Mouse (Mus musculus) forebrain, embryonic 10.5 days (tissue): ENCODE measurements around the gene Fkbp7. TPM values are rescaled to one million over a fixed set of nuclear protein-coding genes. Genes with fewer than 3 reads are reported as not detected.
"Not testable (repeated sequence)": the region's sequence is repeated elsewhere in the genome, so short reads cannot be mapped to it uniquely, and the experiment has no call there.

Experiments
- DNase-seq: peaks from one replicate; pipeline ENCODE4 v3.0.0-alpha.2; 2017; ENCODE audit warnings: low spot score; ENCODE audit errors: extremely low spot score
- H3K27ac ChIP-seq: fragments of 300-500 bp; sonication (generic); 2 replicates; pipeline ENCODE4 v1.5.1; 2016; ENCODE audit warnings: mild to moderate bottlenecking
- H3K27me3 ChIP-seq: fragments of 300-500 bp; sonication (generic); 2 replicates; pipeline ENCODE4 v1.6.1; 2016; ENCODE audit warnings: mild to moderate bottlenecking; ENCODE audit not compliant: poor library complexity, severe bottlenecking
- H3K36me3 ChIP-seq: fragments of 300-500 bp; sonication (generic); replicated peaks from 2 replicates; pipeline ENCODE4 v1.6.1; 2016; ENCODE audit warnings: mild to moderate bottlenecking, moderate library complexity
- H3K4me1 ChIP-seq: fragments of 300-500 bp; sonication (generic); 2 replicates; pipeline ENCODE4 v1.6.1; 2016
- H3K4me3 ChIP-seq: fragments of 300-500 bp; sonication (generic); 2 replicates; pipeline ENCODE4 v1.5.1; 2016; ENCODE audit warnings: mild to moderate bottlenecking, moderate library complexity
- H3K9me3 ChIP-seq: fragments of 300-500 bp; sonication (generic); 2 replicates; pipeline ENCODE4 v1.6.1; 2016; ENCODE audit warnings: mild to moderate bottlenecking, moderate library complexity
- WGBS: fragments of 180-500 bp; shearing (Covaris S2); methylation state at CpG from one replicate; pipeline ENCODE4 v1.1.7; 2016; 5-methylcytosine and 5-hydroxymethylcytosine counted together
- polyA plus RNA-seq: library from polyadenylated mRNA; unstranded; fragments of >200 nt; fragmentation: Nextera tagmentation; extraction: Ambion mirVana; gene quantifications from 2 replicates; pipeline ENCODE4 v1.2.1, GENCODE M21; 2016

Fkbp7 gene
- polyA plus RNA-seq, 1 experiment from 2014 or later = 12.2 TPM

DNA sequence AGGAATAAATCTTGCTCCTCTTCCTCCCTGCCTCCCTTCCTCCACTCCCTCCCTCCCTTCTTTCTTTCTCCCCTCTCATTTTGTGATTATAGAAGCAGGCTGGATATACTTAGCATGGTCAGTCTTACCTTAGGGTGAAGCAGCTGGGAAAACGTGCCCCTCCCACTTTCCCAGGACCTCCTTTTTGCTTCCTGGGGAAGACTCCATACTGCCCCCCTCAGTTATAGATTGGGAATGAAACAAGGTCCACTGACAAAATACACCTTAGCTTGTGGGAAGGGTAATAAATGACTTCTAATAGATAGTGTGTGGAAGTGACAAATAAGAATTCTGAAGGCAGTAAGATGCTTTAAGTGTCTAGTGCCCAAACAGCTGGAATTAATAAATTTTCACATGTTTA is 16.9 kb downstream of the Fkbp7 start:
- H3K4me3 ChIP-seq = no peak overlapping the region
- no peak for DNase-seq
- 25% methylated on average over 1 of the region's 1 CpGs for WGBS
- H3K27ac ChIP-seq = no peak overlapping the region
- H3K36me3 ChIP-seq = no peaks in the 10 kb centered on the region
- H3K4me1 ChIP-seq = peaks cover 6% of the 10 kb centered on the region; the same call in 1 of the 2 replicates
- no peaks in the 10 kb centered on the region for H3K27me3 ChIP-seq
- no peaks in the 10 kb centered on the region for H3K9me3 ChIP-seq

DNA sequence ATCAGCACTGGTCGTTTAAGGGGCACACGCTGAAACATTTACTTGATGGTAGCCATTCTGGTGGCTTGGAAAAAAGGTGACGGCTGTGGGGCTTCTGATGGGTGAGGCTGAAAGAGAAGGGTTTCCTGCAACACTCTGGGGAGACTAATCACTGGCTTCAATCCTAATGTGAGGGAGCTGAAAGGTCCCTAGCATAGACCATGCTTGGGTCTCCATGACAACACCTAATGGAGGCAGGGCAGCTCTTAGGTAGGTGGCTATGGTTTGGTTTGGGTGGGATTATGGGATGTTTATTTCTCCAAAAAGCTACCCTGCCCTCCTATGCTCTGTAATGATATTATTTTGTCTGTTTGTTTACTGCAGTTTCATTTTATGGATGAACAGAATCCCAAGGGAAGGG is 17.5 kb downstream of the Fkbp7 start:
- DNase-seq = no peak
- 79% methylated on average over 3 of the region's 3 CpGs for whole genome bisulfite sequencing
- Histone ChIP-seq H3K27ac (no peak overlapping the region), H3K4me3 (no peak overlapping the region), H3K27me3 (no peaks in the 10 kb centered on the region), H3K9me3 (no peaks in the 10 kb centered on the region), H3K4me1 (peaks cover 6% of the 10 kb centered on the region; the same call in 1 of the 2 replicates), H3K36me3 (no peaks in the 10 kb centered on the region)

DNA sequence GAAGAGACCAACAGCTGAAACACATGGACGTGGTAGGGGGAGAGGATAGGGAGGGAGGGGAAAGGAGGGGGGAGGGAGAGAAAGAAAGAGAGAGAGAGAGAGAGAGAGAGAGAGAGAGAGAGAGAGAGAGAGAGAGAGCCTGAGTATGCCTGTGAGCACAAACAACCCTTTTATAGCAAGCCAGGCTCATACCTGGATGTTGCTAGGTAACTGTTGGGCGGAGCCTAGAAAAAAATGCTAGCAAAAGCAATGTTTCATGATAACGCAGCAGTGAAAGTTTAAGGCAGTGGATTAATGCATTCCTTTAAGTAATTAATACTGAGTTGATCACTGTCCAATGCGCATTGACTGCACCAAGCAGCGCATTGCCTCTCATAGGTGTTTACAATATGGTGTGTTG is 18.3 kb downstream of the Fkbp7 start:
- no peaks in the 10 kb centered on the region for H3K36me3 ChIP-seq
- H3K4me3 ChIP-seq = no peak overlapping the region
- no peak overlapping the region for H3K27ac ChIP-seq
- 83% methylated on average over 5 of the region's 5 CpGs for WGBS
- no peaks in the 10 kb centered on the region for H3K9me3 ChIP-seq
- no peaks in the 10 kb centered on the region for H3K27me3 ChIP-seq
- peaks cover 6% of the 10 kb centered on the region; the same call in 1 of the 2 replicates for H3K4me1 ChIP-seq
- no peak for DNase-seq

GRCm38 (mm10) chr2:76653070-76653469 is 19.8 kb downstream of the Fkbp7 start:
- no peak for DNase-seq
- H3K4me3 ChIP-seq = no peak overlapping the region
- peaks cover 15% of the 10 kb centered on the region for H3K4me1 ChIP-seq
- H3K27ac ChIP-seq = no peak overlapping the region
- H3K27me3 ChIP-seq = no peaks in the 10 kb centered on the region
- 94% methylated on average over 4 of the region's 4 CpGs for WGBS
- no peaks in the 10 kb centered on the region for H3K36me3 ChIP-seq
- H3K9me3 ChIP-seq = no peaks in the 10 kb centered on the region

- no peak for DNase-seq
- no peaks in the 10 kb centered on the region for H3K9me3 ChIP-seq
- peak overlapping the region; percentile 77 for H3K4me3 ChIP-seq
- no peaks in the 10 kb centered on the region for H3K27me3 ChIP-seq
- H3K36me3 ChIP-seq = peaks cover 13% of the 10 kb centered on the region
- peaks cover 22% of the 10 kb centered on the region for H3K4me1 ChIP-seq
- WGBS = 30% methylated on average over 13 of the region's 13 CpGs
- H3K27ac ChIP-seq = peak overlapping the region; percentile 95
Observed at GRCm38 (mm10) chr2:76648666-76649141, 24.2 kb downstream of the Fkbp7 start.

- Histone ChIP-seq H3K4me3 (peak within 1 kb of the TSS; percentile 77), H3K27me3 (no peaks in the 10 kb centered on the region), H3K36me3 (peaks cover 18% of the 10 kb centered on the region), H3K4me1 (peaks cover 22% of the 10 kb centered on the region), H3K27ac (peak within 1 kb of the TSS; percentile 95), H3K9me3 (no peaks in the 10 kb centered on the region)
- under 1% methylated on average over 41 of the region's 42 CpGs for whole genome bisulfite sequencing
- DNase-seq = peak; percentile 99
Observed at GRCm38 (mm10) chr2:76647883-76648570, 24.9 kb downstream of the Fkbp7 start, which contains the start of the genes Prkra and Pjvk. Gene Prkra (minus strand): TSS chr2:76648015. Gene Pjvk (plus strand): TSS chr2:76648476.

DNA sequence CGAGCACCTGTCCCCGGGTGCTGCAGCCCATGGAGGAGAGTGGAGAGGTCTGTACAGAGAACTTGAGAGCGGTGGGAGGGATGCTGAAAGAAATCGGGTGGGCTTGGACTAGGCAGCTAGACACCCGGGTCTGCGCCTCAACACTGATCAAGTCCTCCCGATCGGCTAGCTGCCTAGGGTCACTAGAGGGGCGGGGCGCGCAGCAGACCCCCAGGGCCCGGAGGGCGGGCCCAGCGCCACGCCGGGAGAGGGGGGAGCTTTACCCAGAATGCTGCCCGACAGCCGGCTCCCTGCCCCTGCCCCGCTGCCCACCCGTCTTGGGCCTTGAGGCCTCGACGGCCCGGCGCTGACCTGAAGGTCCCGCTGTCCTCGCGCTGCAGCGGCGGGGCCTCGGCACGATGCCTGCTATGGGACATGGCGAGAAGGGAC is 25.5 kb downstream of the Fkbp7 start:
- 1% methylated on average over 32 of the region's 32 CpGs for WGBS
- H3K4me1 ChIP-seq = peaks cover 22% of the 10 kb centered on the region
- DNase-seq = no peak

DNA sequence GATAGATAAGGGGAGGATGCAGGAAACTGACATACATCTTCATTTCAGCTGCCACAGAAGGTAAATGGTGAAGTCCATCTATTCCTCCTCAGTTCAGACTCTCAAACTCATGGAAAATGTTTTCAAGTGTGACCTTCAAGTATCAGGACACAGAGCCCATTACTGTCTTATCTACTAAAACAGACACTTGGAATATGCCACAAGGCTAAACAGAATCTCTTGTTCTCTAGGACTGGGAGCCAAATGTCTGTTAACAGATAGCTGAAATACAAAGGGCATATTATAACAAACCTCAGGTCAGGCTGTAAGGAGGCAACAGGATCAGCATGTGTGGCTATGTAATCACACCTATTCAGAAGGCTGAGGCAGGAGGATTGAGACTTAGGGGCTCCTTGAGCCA is 29.1 kb downstream of the Fkbp7 start:
- peaks cover 61% of the 10 kb centered on the region for H3K36me3 ChIP-seq
- no peak overlapping the region for H3K4me3 ChIP-seq
- no peaks in the 10 kb centered on the region for H3K9me3 ChIP-seq
- DNase-seq = no peak
- no peak overlapping the region for H3K27ac ChIP-seq
- no peaks in the 10 kb centered on the region for H3K27me3 ChIP-seq
- H3K4me1 ChIP-seq = peaks cover 19% of the 10 kb centered on the region

More for the DNA sequence above, 25.5 kb downstream of the Fkbp7 start:
- Histone ChIP-seq H3K9me3 (no peaks in the 10 kb centered on the region), H3K27me3 (no peaks in the 10 kb centered on the region), H3K4me3 (peak overlapping the region; percentile 77), H3K27ac (peak overlapping the region; percentile 95), H3K36me3 (peaks cover 24% of the 10 kb centered on the region)

DNA sequence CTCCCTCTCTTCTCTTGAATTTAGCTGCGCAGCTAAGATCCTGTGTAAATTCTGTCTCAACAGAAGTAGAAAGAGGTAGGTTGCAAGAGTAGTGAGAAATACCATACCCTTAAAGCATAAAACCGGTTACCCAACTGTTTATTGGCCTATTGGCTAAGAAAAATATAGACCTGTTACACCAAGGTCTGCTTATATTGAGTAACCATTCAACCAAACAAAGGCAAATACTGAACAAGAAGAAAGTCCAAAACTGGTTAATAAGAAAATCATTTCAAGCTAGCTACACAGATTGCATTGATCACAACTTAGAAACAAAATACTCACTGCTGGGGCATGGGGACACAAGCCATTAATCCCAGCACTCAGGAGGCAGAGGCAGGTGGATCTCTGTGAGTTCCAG is 33.3 kb downstream of the Fkbp7 start:
- Histone ChIP-seq H3K27me3 (no peaks in the 10 kb centered on the region), H3K4me1 (no peaks in the 10 kb centered on the region), H3K36me3 (peaks cover 98% of the 10 kb centered on the region), H3K27ac (no peak overlapping the region), H3K4me3 (no peak overlapping the region), H3K9me3 (no peaks in the 10 kb centered on the region)
- DNase-seq = no peak
- WGBS = 93% methylated on average over 2 of the region's 2 CpGs

- Histone ChIP-seq H3K36me3 (peaks cover 98% of the 10 kb centered on the region), H3K4me3 (no peak overlapping the region), H3K27ac (no peak overlapping the region), H3K9me3 (peaks cover 5% of the 10 kb centered on the region), H3K27me3 (no peaks in the 10 kb centered on the region), H3K4me1 (no peaks in the 10 kb centered on the region)
- 95% methylated on average over 4 of the region's 4 CpGs for WGBS
- DNase-seq = no peak
Observed at GRCm38 (mm10) chr2:76631600-76631999, 41.3 kb downstream of the Fkbp7 start.

DNA sequence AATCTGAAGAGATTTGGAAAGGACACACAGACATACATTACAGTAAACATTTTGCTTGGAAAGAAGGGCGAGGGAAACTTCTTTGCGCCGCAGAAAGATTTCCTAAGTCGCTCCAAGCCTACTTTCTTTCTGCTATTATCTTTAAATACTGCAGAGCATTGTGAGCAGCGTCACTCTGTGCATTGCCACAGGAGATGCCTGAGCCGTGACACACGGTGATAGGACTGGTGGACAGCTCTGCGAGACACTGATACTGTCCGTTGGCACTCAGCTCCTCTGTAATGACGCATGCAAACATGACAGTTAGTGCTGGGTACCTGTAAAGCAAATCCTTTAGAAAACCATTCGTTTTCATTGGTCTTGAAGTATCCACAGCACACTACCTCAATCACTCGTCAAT is 42.6 kb downstream of the Fkbp7 start:
- Histone ChIP-seq H3K27me3 (no peaks in the 10 kb centered on the region), H3K27ac (no peak overlapping the region), H3K9me3 (peaks cover 18% of the 10 kb centered on the region), H3K4me1 (no peaks in the 10 kb centered on the region), H3K4me3 (no peak overlapping the region), H3K36me3 (peaks cover 98% of the 10 kb centered on the region)
- 95% methylated on average over 12 of the region's 12 CpGs for WGBS
- no peak for DNase-seq

DNA sequence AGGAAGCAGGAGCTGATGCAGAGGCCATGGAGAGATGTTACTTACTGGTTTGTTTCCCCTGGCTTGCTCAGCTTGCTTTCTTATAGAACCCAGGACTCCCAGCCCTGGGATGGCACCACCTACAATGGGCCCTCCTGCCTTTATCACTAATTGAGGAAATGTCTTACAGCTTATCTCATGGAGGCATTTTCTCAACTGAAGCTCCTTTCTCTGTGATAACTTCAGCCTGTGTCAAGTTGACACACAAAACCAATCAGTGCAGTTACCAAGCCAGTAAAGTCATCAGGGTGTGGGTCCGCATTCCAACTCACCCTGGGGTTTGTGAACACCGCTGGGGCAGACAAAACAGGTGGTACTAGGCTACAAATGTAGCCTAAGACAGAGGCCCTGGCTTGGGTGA is 50.6 kb downstream of the Fkbp7 start:
- H3K4me3 ChIP-seq, H3K27me3 ChIP-seq, H3K27ac ChIP-seq, H3K4me1 ChIP-seq, DNase-seq: not testable (repeated sequence)
- H3K36me3 ChIP-seq = peaks cover 51% of the 10 kb centered on the region
- 86% methylated on average over 2 of the region's 2 CpGs for WGBS
- H3K9me3 ChIP-seq = peaks cover 21% of the 10 kb centered on the region

DNA sequence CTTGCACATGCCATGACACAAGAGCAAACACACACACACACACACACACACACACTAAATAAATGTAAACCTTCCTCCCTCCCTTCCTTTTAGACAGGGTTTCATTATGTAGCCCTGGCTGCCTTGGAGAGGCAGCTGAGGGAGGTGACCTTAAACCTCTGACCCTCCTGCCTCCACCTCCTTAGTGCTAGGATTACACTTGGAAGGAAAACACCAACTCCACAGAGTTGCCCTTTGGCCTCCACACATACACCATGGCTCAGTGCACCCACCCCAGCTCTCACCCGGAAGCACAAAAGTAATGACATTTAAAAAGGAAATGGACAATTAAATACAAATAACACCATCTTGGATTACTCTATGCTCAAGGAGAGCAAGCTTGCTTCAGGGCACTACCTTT is 51.2 kb downstream of the Fkbp7 start:
- no peak for DNase-seq
- no peak overlapping the region for H3K4me3 ChIP-seq

More for the DNA sequence above, 51.2 kb downstream of the Fkbp7 start:
- Histone ChIP-seq H3K9me3 (peaks cover 17% of the 10 kb centered on the region), H3K36me3 (peaks cover 45% of the 10 kb centered on the region), H3K27ac (no peak overlapping the region), H3K4me1 (no peaks in the 10 kb centered on the region), H3K27me3 (no peaks in the 10 kb centered on the region)
- WGBS = 80% methylated on average over 1 of the region's 1 CpGs
